Mouse (Mus musculus) G1E (cell line): ENCODE measurements around the gene Fcrla. TPM values are rescaled to one million over a fixed set of nuclear protein-coding genes. Genes with fewer than 3 reads are reported as not detected.

ENCODE experiments used
- ATAC-seq: 2 replicates; pipeline ENCODE4 v1.8.0; 2016; ENCODE audit warnings: mild to moderate bottlenecking; ENCODE audit not compliant: insufficient number of reproducible peaks, poor library complexity, low FRiP score, severe bottlenecking; ENCODE audit errors: extremely low read depth
- DNase-seq: peaks from one replicate; pipeline ENCODE4 v3.0.0; 2012; ENCODE audit warnings: low spot score
- H3K27me3 ChIP-seq: 2 replicates; pipeline ENCODE4 v1.6.1; 2012; ENCODE audit warnings: mild to moderate bottlenecking, low read length, inconsistent platforms; ENCODE audit not compliant: insufficient read depth
- H3K36me3 ChIP-seq: replicated peaks from 2 replicates; pipeline ENCODE3; 2012; ENCODE audit warnings: mild to moderate bottlenecking, inconsistent platforms
- H3K4me1 ChIP-seq: 2 replicates; pipeline ENCODE4 v1.6.1; 2012; ENCODE audit warnings: low read depth, low read length, inconsistent platforms, mixed read lengths; ENCODE audit not compliant: insufficient read depth
- H3K4me3 ChIP-seq: 2 replicates; pipeline ENCODE4 v1.5.1; 2012; ENCODE audit warnings: low read depth, mild to moderate bottlenecking, inconsistent platforms, low read length, moderate library complexity, mixed read lengths
- H3K9me3 ChIP-seq: replicated peaks from 2 replicates; pipeline ENCODE4 v1.6.1; 2012; ENCODE audit warnings: inconsistent platforms
- CTCF ChIP-seq: IDR thresholded peaks from 2 replicates; pipeline ENCODE4 v1.5.1; 2012; ENCODE audit warnings: low read depth, low read length, inconsistent platforms, mixed read lengths
- GATA1 ChIP-seq: IDR thresholded peaks from 2 replicates; pipeline ENCODE4 v1.6.1; 2012; ENCODE audit warnings: borderline replicate concordance, low read length, inconsistent platforms, mixed read lengths
- GATA2 ChIP-seq: IDR thresholded peaks from 2 replicates; pipeline ENCODE4 v1.6.1; 2012; ENCODE audit warnings: low read depth, low read length, inconsistent platforms, borderline replicate concordance
- POLR2AphosphoS5 ChIP-seq: IDR thresholded peaks from 2 replicates; pipeline ENCODE4 v1.6.1; 2012; ENCODE audit warnings: low read depth, low read length, inconsistent platforms; ENCODE audit not compliant: insufficient replicate concordance
- TAL1 ChIP-seq: conservative IDR thresholded peaks from 2 replicates; pipeline ENCODE4 v1.6.1; 2012; ENCODE audit warnings: low read depth, low read length, inconsistent platforms, mixed read lengths
- polyA plus RNA-seq: library from polyadenylated mRNA; stranded (reverse); fragments of >175 nt; gene quantifications from 2 replicates; pipeline ENCODE4 v1.2.3, GENCODE M21; 2012
- total RNA-seq, 2 experiments: library from RNA; stranded (forward) in 1 of 2; stranded (reverse) in 1 of 2; fragments of 200-1000 nt in 1 of 2; fragments of >200 nt in 1 of 2; fragmentation: Nextera tagmentation in 1 of 2; gene quantifications; 2 replicates each; pipeline ENCODE4 v1.2.3; 2014 to 2017

Fcrla gene
- total and polyA plus RNA-seq, 3 experiments, result 0.08 to 0.83 (median 0.38) TPM

DNA sequence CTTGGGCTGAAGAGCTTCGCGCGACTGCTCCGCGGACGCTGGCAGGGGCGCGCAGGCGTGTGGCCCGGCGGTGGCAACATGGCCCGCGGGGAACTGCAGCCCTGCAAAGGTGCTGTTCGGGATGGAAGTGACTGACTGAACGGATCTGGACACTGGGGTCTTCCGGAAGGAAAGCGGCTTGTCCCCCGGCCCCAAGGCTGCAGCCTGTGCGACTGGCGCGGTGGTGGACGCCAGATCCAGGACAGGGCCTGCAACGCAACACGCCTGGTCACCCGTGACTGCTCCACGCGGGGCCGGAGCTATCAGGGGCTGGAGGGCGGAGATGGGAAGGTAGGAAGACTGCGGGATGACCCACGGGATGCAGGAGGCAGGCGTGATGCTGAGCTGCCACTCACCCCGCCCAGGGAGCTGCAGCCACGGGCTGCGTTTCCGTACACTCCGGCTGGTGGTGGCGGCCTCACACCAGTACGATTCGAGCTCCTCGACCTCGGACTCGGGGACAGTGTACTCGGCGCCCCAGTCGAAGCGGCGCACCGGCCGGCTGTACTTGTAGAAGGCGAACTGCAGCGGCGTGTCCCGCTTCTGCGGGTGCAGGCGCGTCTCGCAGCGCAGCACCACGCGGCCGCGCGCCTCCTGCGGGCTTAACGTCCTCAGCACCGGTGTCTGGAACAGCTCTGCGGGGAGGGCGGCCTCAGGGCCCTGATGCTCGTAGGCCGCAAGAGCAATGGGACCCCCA is 19.8 kb downstream of the Fcrla start:
- no peak overlapping the region for H3K4me3 ChIP-seq
- peaks cover 10% of the 10 kb centered on the region for H3K9me3 ChIP-seq
- peaks cover 29% of the 10 kb centered on the region for H3K27me3 ChIP-seq
- no peaks in the 10 kb centered on the region for H3K36me3 ChIP-seq
- no peaks in the 10 kb centered on the region; the same call in 1 of the 2 replicates for H3K4me1 ChIP-seq
- DNase-seq (no peak), ATAC-seq (no peak)
- TF ChIP-seq CTCF (no peak), GATA1 (no peak), TAL1 (no peak), GATA2 (no peak), POLR2AphosphoS5 (no peak)

- TF ChIP-seq CTCF, result no peak
- no peak for TF ChIP-seq GATA2
- TF ChIP-seq TAL1, result no peak
- no peak for TF ChIP-seq GATA1
- no peak for TF ChIP-seq POLR2AphosphoS5
- no peak for DNase-seq
- peaks cover 25% of the 10 kb centered on the region for H3K27me3 ChIP-seq
- no peak overlapping the region for H3K4me3 ChIP-seq
- H3K4me1 ChIP-seq, result peaks cover 2% of the 10 kb centered on the region
- no peak for ATAC-seq
- no peaks in the 10 kb centered on the region for H3K36me3 ChIP-seq
- peaks cover 10% of the 10 kb centered on the region for H3K9me3 ChIP-seq
Measured at GRCm38 (mm10) chr1:170907111-170907455, 20.3 kb downstream of the Fcrla start.

- H3K9me3 ChIP-seq, result peaks cover 8% of the 10 kb centered on the region
- H3K4me1 ChIP-seq, result peaks cover 25% of the 10 kb centered on the region
- no peaks in the 10 kb centered on the region for H3K36me3 ChIP-seq
- DNase-seq, result no peak
- TF ChIP-seq POLR2AphosphoS5, result no peak
- no peak for TF ChIP-seq GATA1
- TF ChIP-seq CTCF, result no peak
- no peak for TF ChIP-seq TAL1
- TF ChIP-seq GATA2, result no peak
- H3K27me3 ChIP-seq, result peaks cover 14% of the 10 kb centered on the region
- ATAC-seq, result no peak
- H3K4me3 ChIP-seq, result no peak overlapping the region
Measured at GRCm38 (mm10) chr1:170903485-170903884, 23.9 kb downstream of the Fcrla start.

DNA sequence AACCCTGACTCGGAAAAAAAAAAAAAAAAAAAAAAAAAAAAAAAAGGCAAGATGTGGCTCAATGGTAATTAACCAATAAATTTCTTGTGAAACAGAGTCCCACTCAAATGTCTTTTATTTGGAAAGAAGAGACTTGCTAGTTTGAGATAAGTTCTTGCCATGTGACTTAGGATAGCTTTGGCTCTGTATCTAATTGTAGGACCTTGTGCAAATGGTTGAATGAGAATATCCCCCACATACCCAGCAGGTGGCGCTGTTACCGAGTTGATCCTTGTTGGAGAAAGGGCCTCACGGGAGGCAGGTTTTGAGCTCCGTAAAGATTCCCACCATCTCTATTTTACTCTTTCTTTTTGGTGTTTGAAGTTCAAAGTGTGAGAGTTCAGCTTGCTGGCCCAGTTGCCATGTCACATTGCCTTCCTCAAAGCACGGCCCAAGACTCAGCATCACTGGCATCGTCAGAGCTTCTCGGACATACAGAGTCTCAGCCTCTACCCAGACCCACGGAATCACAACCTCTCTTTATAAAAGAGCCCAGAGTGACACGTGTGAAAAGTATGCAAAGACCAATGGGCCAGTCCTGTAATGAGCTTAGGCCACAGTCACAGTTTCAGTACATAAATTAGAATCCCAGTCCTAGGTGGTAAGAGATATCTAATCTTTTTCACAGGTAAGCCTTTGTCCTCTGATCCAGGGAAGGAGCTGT is 25.7 kb downstream of the Fcrla start:
- ATAC-seq (0 out of 2 replicates have a peak, but pooled peaks have one; percentile 46), DNase-seq (peak; percentile 38)
- H3K36me3 ChIP-seq, result no peaks in the 10 kb centered on the region
- no peaks in the 10 kb centered on the region for H3K9me3 ChIP-seq
- no peak overlapping the region; the same call in 1 of the 2 replicates for H3K4me3 ChIP-seq
- peaks cover 3% of the 10 kb centered on the region; the same call in 1 of the 2 replicates for H3K27me3 ChIP-seq
- H3K4me1 ChIP-seq, result peaks cover 43% of the 10 kb centered on the region
- TF ChIP-seq POLR2AphosphoS5 (no peak), CTCF (peak; percentile 76)

DNA sequence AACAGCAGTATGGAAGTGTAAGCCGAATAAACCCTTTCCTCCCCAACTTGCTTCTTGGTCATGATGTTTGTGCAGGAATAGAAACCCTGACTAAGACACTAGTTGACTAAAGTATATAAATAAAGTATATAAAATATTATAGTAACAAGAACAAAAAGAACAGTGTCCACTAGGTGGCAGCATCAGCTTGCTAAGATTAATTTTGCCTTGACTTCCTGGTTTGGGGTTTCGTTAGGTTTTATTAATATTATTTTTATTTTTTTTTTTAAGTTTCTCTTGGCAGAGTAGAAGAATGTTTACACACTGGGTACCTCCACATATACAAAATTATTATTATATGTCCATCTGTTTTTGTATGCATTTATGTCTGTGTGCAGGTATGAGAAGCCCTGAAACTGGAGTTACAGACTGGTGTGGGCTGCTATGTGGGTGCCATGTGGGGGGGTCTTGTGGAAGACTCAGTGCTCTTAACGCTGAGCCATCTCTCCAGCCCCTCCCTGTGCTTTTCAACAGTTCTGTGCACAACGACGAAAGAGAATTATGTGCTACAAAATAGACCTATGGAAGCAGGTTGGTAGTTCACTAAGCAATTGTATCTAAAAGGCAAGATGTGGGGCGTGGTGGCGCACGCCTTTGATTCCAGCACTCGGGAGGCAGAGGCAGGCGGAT is 26.4 kb downstream of the Fcrla start:
- Histone ChIP-seq H3K9me3 (no peaks in the 10 kb centered on the region), H3K4me1 (peaks cover 48% of the 10 kb centered on the region), H3K4me3 (peak overlapping the region; percentile 23; the same call in 1 of the 2 replicates), H3K36me3 (no peaks in the 10 kb centered on the region), H3K27me3 (peaks cover 3% of the 10 kb centered on the region; the same call in 1 of the 2 replicates)
- TF ChIP-seq POLR2AphosphoS5, result no peak
- no peak for TF ChIP-seq GATA2
- TF ChIP-seq GATA1, result no peak
- TF ChIP-seq CTCF, result no peak
- no peak for TF ChIP-seq TAL1
- no peak for ATAC-seq
- DNase-seq, result no peak

DNA sequence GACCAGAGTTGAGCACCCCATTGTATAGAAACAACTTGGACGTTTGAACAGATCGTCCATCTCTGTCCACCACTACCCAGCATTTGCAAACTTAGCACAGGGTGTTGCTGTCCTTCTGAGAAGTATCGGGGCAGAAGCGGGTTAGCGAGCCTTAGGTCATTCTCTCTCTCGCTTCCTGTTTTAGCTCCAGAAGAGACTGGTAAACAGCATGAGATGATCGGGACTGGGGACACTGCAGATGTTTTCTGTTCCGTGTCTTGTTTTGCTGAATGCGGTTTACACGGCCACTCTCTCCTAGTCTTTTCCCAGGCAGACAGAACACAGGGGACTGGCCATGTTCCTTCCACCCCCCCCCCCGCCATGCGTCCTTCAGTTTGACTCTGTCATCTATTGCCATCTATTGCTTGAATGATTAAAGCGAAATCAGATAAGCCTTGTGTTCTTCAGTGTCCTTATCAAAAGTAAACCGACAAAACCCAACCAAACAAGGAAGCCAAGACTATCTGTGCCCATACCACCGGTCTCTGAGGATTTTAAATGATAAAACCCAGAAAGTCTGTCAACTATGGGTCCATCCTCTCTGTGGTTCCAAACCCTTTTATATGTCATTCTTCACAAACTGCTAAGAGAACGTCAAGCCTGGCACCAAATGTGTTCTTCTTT is 28.8 kb downstream of the Fcrla start:
- H3K9me3 ChIP-seq, result no peaks in the 10 kb centered on the region
- no peak for TF ChIP-seq GATA2
- TF ChIP-seq POLR2AphosphoS5, result no peak
- TF ChIP-seq GATA1, result no peak
- TF ChIP-seq TAL1, result no peak
- H3K4me1 ChIP-seq, result peaks cover 48% of the 10 kb centered on the region
- DNase-seq (peak; percentile 16), ATAC-seq (peak; percentile 56)
- no peaks in the 10 kb centered on the region for H3K36me3 ChIP-seq
- no peaks in the 10 kb centered on the region for H3K27me3 ChIP-seq
- H3K4me3 ChIP-seq, result peak overlapping the region; percentile 60; the same call in 1 of the 2 replicates
